Mouse (Mus musculus) bone marrow, adult 2 months (tissue): ENCODE results near the gene Rnf144a.

Experiments
- CTCF ChIP-seq: fragments of 200-500 bp; IDR thresholded peaks from 2 replicates; pipeline ENCODE4 v1.5.1; 2011; ENCODE audit warnings: low read length, control low read depth; ENCODE audit not compliant: control insufficient read depth, insufficient read depth
- POLR2A ChIP-seq: fragments of 200-500 bp; IDR thresholded peaks from 2 replicates; pipeline ENCODE4 v1.6.1; 2011; ENCODE audit warnings: low read depth, mild to moderate bottlenecking, control low read depth, low read length, borderline replicate concordance; ENCODE audit not compliant: control insufficient read depth

DNA sequence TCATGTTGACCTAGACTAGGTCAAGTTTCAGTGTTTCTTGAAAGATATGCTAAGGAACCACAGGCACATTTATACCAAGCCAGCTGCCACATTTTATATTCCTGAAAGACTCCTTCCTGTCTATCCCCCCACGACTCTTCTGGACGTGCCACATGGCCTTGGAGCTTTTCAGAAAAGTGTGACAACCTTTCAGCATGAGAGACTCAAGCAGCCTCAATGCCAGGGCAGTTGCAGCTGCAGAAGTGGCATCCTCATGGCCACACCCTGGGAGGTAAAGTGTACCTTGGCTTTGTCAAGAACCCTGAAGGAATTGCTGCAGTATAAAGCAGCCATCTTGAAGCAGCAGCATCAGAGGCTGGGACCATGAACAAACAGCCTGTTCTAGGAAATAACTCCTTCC lies 29.5 kb upstream of the Rnf144a start:
- no peak for TF ChIP-seq POLR2A
- TF ChIP-seq CTCF: no peak
